Mouse (Mus musculus) lung, adult 2 months (tissue): ENCODE measurements around the gene Rbck1.

Experiments
- CTCF ChIP-seq: fragments of 200-500 bp; IDR thresholded peaks from 2 replicates; pipeline ENCODE4 v1.5.1; 2011; ENCODE audit warnings: mild to moderate bottlenecking, low read length, control low read depth; ENCODE audit not compliant: insufficient read depth
- POLR2A ChIP-seq: fragments of 200-500 bp; IDR thresholded peaks from 2 replicates; pipeline ENCODE4 v1.6.1; 2011; ENCODE audit warnings: low read depth, mild to moderate bottlenecking, control low read depth, low read length, borderline replicate concordance; ENCODE audit errors: extremely low read depth

GRCm38 (mm10) chr2:152361193-152361592, 28.7 kb upstream of the Rbck1 start:
- TF ChIP-seq POLR2A, result no peak
- no peak for TF ChIP-seq CTCF
